Mouse (Mus musculus): ENCODE measurements around the gene Phospho2. TPM values are rescaled to one million over a fixed set of nuclear protein-coding genes. Genes with fewer than 3 reads are reported as not detected.

Phospho2 gene
- 33.9 and 36.2 TPM in 2 replicates for polyA plus RNA-seq (2016; fragmentation: Nextera tagmentation; extraction: Ambion mirVana)

- 2% methylated on average over 48 of the region's 48 CpGs for WGBS
Observed at GRCm38 (mm10) chr2:69789429-69790069, at the start of gene Phospho2, which contains the start of gene Ccdc173. Gene Phospho2 (plus strand): TSS chr2:69789623. Gene Ccdc173 (minus strand): TSS chr2:69789575.

DNA sequence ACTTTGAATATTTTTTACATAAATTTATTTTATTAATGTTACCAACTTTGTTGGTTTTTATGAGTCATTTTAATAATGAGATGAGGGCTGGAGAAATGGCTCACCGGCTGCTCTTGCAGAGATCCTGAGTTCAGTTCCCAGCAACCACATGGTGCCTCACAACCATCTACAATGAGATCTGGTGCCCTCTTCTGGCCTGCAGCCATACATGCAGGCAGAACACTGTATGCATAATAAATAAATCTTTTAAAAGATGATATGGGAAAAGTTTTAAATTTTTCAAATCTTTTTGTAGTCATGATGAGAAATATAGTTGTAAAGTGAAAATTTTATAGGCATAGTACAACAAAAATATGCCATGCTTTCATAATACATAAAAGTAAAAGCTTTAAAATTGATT is 44.3 kb upstream of the Phospho2 start:
- no peak overlapping the region for H3K4me2 ChIP-seq (replicated peaks)
- ATAC-seq (ENCODE audit: low FRiP score, low read depth): no peak
- H3K36me3 ChIP-seq: peaks cover 65% of the 10 kb centered on the region
- 91% methylated on average over 1 of the region's 1 CpGs for WGBS
- H3K4me1 ChIP-seq: no peaks in the 10 kb centered on the region
- no peaks in the 10 kb centered on the region for H3K27me3 ChIP-seq
- no peak overlapping the region for H3K27ac ChIP-seq (replicated peaks)
- no peak overlapping the region for H3K4me3 ChIP-seq
- H3K9me3 ChIP-seq: no peaks in the 10 kb centered on the region
- no peak overlapping the region for H3K9ac ChIP-seq (replicated peaks)

More at GRCm38 (mm10) chr2:69789429-69790069, at the start of gene Phospho2, which contains the start of gene Ccdc173:
- H3K4me3 ChIP-seq: peak within 1 kb of the TSS; percentile 73
- peaks cover 18% of the 10 kb centered on the region for H3K36me3 ChIP-seq
- peak; percentile 95 for ATAC-seq (ENCODE audit: low FRiP score, low read depth)
- H3K4me1 ChIP-seq: 0 out of 2 replicates have a peak, but pooled peaks cover 6% of the 10 kb centered on the region
- peak within 1 kb of the TSS; percentile 91 for H3K27ac ChIP-seq (replicated peaks)
- no peaks in the 10 kb centered on the region for H3K9me3 ChIP-seq
- H3K9ac ChIP-seq (replicated peaks): peak within 1 kb of the TSS; percentile 83
- no peaks in the 10 kb centered on the region for H3K27me3 ChIP-seq
- peak within 1 kb of the TSS; percentile 84 for H3K4me2 ChIP-seq (replicated peaks)

- H3K4me2 ChIP-seq (replicated peaks): no peak overlapping the region
- peaks cover 7% of the 10 kb centered on the region; the same call in 1 of the 2 replicates for H3K4me1 ChIP-seq
- peak overlapping the region; percentile 35 for H3K27ac ChIP-seq (replicated peaks)
- peak; percentile 54; the same call in 1 of the 2 replicates for ATAC-seq (ENCODE audit: low FRiP score, low read depth)
- H3K27me3 ChIP-seq: no peaks in the 10 kb centered on the region
- H3K4me3 ChIP-seq: no peak overlapping the region
- WGBS: 31% methylated on average over 5 of the region's 5 CpGs
- H3K9me3 ChIP-seq: no peaks in the 10 kb centered on the region
- no peak overlapping the region for H3K9ac ChIP-seq (replicated peaks)
- H3K36me3 ChIP-seq: 0 out of 2 replicates have a peak, but pooled peaks cover 2% of the 10 kb centered on the region
Observed at GRCm38 (mm10) chr2:69760980-69761379, 28.4 kb upstream of the Phospho2 start.

GRCm38 (mm10) chr2:69763340-69763739 is 26.1 kb upstream of the Phospho2 start:
- Histone ChIP-seq H3K27ac (replicated peaks) (no peak overlapping the region), H3K4me1 (peaks cover 7% of the 10 kb centered on the region; the same call in 1 of the 2 replicates), H3K9me3 (no peaks in the 10 kb centered on the region), H3K36me3 (0 out of 2 replicates have a peak, but pooled peaks cover 2% of the 10 kb centered on the region), H3K9ac (replicated peaks) (no peak overlapping the region), H3K27me3 (no peaks in the 10 kb centered on the region), H3K4me3 (no peak overlapping the region), H3K4me2 (replicated peaks) (no peak overlapping the region)
- ATAC-seq (ENCODE audit: low FRiP score, low read depth): no peak
- WGBS: 83% methylated on average over 4 of the region's 4 CpGs

DNA sequence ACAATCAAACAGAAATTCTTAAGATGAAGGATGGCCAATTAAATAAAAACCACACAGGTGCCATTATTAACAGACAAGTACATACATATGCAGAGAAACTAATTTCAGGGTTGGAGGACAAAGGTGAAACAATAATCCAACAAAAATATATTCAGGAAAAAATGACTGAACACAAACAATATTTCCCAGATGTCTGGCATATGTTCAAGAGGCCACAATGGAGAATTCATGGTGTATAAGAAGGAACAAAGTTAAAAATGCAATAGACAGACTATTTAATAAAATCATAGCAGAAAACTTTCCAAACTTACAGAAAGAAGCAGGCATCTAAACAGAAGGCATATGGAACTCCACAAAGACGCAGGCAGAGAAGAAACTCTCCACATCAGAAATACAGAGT is 24.7 kb upstream of the Phospho2 start:
- WGBS: 93% methylated on average over 1 of the region's 1 CpGs
- Histone ChIP-seq H3K9me3 (no peaks in the 10 kb centered on the region), H3K4me1 (peaks cover 7% of the 10 kb centered on the region; the same call in 1 of the 2 replicates), H3K27me3 (no peaks in the 10 kb centered on the region), H3K27ac (replicated peaks) (no peak overlapping the region), H3K4me3 (no peak overlapping the region), H3K36me3 (0 out of 2 replicates have a peak, but pooled peaks cover 2% of the 10 kb centered on the region), H3K4me2 (replicated peaks) (no peak overlapping the region), H3K9ac (replicated peaks) (no peak overlapping the region)
- ATAC-seq (ENCODE audit: low FRiP score, low read depth): no peak

- no peak overlapping the region for H3K27ac ChIP-seq (replicated peaks)
- H3K4me1 ChIP-seq: no peaks in the 10 kb centered on the region
- H3K36me3 ChIP-seq: peaks cover 27% of the 10 kb centered on the region
- over 99% methylated on average over 3 of the region's 3 CpGs for WGBS
- no peak for ATAC-seq (ENCODE audit: low FRiP score, low read depth)
- no peak overlapping the region for H3K4me2 ChIP-seq (replicated peaks)
- H3K9ac ChIP-seq (replicated peaks): no peak overlapping the region
- H3K4me3 ChIP-seq: no peak overlapping the region
- no peaks in the 10 kb centered on the region for H3K27me3 ChIP-seq
- no peaks in the 10 kb centered on the region for H3K9me3 ChIP-seq
Observed at GRCm38 (mm10) chr2:69773331-69773730, 16.1 kb upstream of the Phospho2 start.

GRCm38 (mm10) chr2:69777985-69778835 is 11.2 kb upstream of the Phospho2 start:
- peaks cover 36% of the 10 kb centered on the region for H3K36me3 ChIP-seq

DNA sequence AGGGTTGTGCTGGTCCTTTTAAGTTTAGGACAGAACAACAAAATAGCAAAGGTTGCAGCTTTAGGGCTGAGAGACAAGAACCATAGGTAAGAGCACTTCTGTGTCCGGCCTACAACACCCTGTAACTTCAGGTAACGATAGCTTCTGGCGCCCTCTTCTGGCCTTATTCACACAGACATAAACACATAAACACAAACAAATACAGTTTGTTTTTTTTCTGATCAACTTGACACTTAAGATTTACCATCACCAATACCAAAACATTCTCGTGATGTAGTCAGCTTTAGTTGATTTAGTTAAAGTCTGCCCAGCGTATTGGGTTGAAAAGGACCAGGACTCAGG is 10.6 kb upstream of the Phospho2 start:
- no peak overlapping the region for H3K27ac ChIP-seq (replicated peaks)
- no peaks in the 10 kb centered on the region for H3K4me1 ChIP-seq
- no peak overlapping the region for H3K9ac ChIP-seq (replicated peaks)
- no peak for ATAC-seq (ENCODE audit: low FRiP score, low read depth)
- H3K9me3 ChIP-seq: no peaks in the 10 kb centered on the region
- no peak overlapping the region for H3K4me3 ChIP-seq
- no peak overlapping the region for H3K4me2 ChIP-seq (replicated peaks)
- H3K36me3 ChIP-seq: peaks cover 33% of the 10 kb centered on the region
- 41% methylated on average over 5 of the region's 5 CpGs for WGBS
- no peaks in the 10 kb centered on the region for H3K27me3 ChIP-seq

More at GRCm38 (mm10) chr2:69777985-69778835, 11.2 kb upstream of the Phospho2 start:
- ATAC-seq (ENCODE audit: low FRiP score, low read depth): no peak
- no peak overlapping the region for H3K4me3 ChIP-seq
- no peak overlapping the region for H3K9ac ChIP-seq (replicated peaks)
- H3K27ac ChIP-seq (replicated peaks): no peak overlapping the region
- no peaks in the 10 kb centered on the region for H3K4me1 ChIP-seq
- H3K9me3 ChIP-seq: no peaks in the 10 kb centered on the region
- H3K27me3 ChIP-seq: no peaks in the 10 kb centered on the region
- no peak overlapping the region for H3K4me2 ChIP-seq (replicated peaks)
- 73% methylated on average over 7 of the region's 7 CpGs for WGBS

- ATAC-seq (ENCODE audit: low FRiP score, low read depth): peak; percentile 41; the same call in 1 of the 2 replicates
- WGBS: 30% methylated on average over 9 of the region's 9 CpGs
- peak overlapping the region; percentile 73 for H3K4me3 ChIP-seq
- peak overlapping the region; percentile 91 for H3K27ac ChIP-seq (replicated peaks)
- no peaks in the 10 kb centered on the region for H3K27me3 ChIP-seq
- H3K9ac ChIP-seq (replicated peaks): peak overlapping the region; percentile 83
- no peaks in the 10 kb centered on the region for H3K9me3 ChIP-seq
- 0 out of 2 replicates have a peak, but pooled peaks cover 6% of the 10 kb centered on the region for H3K4me1 ChIP-seq
- peak overlapping the region; percentile 84 for H3K4me2 ChIP-seq (replicated peaks)
- H3K36me3 ChIP-seq: peaks cover 21% of the 10 kb centered on the region
Observed at GRCm38 (mm10) chr2:69788974-69789373, 449 bp upstream of the Phospho2 start.

DNA sequence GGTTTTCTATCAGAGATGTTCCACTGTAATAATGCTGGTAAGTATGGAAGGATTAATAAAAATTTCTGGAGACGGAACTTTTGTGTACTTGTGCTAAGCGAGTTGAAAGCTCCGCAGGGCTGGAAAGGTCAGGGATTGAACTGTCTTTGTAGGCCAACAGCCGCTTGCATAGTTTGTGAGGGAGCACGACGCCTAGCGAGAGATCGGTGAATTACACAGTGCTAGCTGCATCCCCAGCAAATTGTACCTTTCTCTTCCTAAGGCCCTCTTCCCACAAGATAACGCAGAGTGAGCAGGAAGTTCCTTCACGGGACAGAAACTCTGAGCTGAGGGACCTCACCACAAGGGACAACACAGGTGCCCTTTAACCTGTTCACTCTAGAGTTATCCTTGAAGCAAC is 862 bp downstream of the Phospho2 start:
- Histone ChIP-seq H3K27ac (replicated peaks) (no peak overlapping the region), H3K9me3 (no peaks in the 10 kb centered on the region), H3K27me3 (no peaks in the 10 kb centered on the region), H3K9ac (replicated peaks) (peak overlapping the region; percentile 83; the same call in 1 of the 2 replicates), H3K4me1 (0 out of 2 replicates have a peak, but pooled peaks cover 6% of the 10 kb centered on the region), H3K36me3 (peaks cover 26% of the 10 kb centered on the region), H3K4me2 (replicated peaks) (peak overlapping the region; percentile 84), H3K4me3 (peak overlapping the region; percentile 73)
- peak; percentile 50 for ATAC-seq (ENCODE audit: low FRiP score, low read depth)
- WGBS: 2% methylated on average over 10 of the region's 10 CpGs

DNA sequence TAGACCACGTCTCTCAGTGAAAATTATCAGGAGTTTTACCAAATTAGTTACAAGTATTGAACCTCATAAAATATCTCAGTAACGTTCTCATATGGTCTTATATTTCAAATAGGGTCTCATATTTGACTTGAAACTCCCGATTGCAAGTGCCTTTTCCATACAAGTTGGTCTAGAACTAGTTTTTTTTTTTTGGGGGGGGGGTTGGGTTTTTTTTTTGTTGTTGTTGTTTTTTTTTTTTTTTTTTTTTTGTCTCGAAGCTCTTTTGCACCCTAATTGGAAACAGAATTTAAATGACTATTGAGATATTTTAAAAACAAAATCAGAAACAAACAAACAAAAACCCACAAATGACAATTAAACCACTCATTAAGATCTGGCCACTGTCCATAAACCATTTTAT is 1.3 kb downstream of the Phospho2 start:
- no peaks in the 10 kb centered on the region for H3K27me3 ChIP-seq
- no peak overlapping the region for H3K27ac ChIP-seq (replicated peaks)
- 0 out of 2 replicates have a peak, but pooled peaks cover 6% of the 10 kb centered on the region for H3K4me1 ChIP-seq
- H3K9ac ChIP-seq (replicated peaks): no peak overlapping the region
- ATAC-seq (ENCODE audit: low FRiP score, low read depth): no peak
- H3K4me3 ChIP-seq: peak overlapping the region; percentile 73; the same call in 1 of the 2 replicates
- H3K9me3 ChIP-seq: no peaks in the 10 kb centered on the region
- H3K4me2 ChIP-seq (replicated peaks): peak overlapping the region; percentile 84
- WGBS: 68% methylated on average over 4 of the region's 4 CpGs
- H3K36me3 ChIP-seq: peaks cover 30% of the 10 kb centered on the region

All from midbrain, embryonic 12.5 days (tissue).